Mouse (Mus musculus) gastrocnemius, adult 18-20 months (tissue): Measurements from ENCODE around the gene Lgr4. TPM values are rescaled to one million over a fixed set of nuclear protein-coding genes. Genes with fewer than 3 reads are reported as not detected.

Experiments used
- DNase-seq: peaks from one replicate; pipeline ENCODE4 v3.0.0; 2021; ENCODE audit warnings: low spot score
- total RNA-seq, 2 experiments: library from RNA; stranded (reverse); gene quantifications; 2 replicates each; pipeline ENCODE4 v1.2.3; 2021

The Lgr4 gene
- total RNA-seq, 2 experiments from 2014 or later = 24.5 to 28.7 TPM

DNA sequence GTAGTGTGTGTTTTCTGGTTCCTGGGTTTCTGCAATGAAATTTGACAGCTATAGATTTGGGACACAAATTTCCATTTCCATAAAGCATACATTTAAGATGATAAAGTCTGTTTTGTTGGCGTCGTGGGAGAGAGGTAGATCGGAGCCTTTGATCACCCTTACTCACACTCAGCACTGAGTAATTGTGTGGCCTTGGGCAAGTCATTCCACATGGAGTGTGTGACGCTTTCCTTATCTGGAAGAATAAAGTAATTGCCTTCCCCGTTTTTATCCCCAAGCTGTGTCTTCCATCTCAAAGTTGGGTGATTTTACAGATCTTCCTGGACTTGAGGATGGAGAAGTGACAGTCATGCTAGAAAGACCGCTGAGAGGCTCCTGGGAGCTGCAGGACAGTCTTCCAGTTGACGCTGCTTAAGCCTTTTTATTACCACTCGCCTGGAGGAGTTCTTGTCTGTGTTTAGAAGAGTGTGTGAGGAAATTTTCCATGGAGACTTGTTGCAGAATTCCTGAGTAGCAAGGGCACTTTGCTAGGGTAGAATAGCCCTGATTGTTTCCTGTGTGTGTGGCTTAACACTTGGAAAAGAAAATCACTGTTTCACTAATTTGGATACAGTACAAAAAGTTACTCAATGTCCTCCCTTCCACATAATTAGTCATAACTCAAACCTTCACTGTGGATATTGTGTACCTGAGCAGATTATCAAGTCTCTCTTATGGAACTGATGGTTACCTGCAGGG lies 4.0 kb downstream of the Lgr4 start:
- no peak for DNase-seq

GRCm38 (mm10) chr2:109922306-109922705 lies 4.9 kb downstream of the Lgr4 start:
- DNase-seq = no peak

GRCm38 (mm10) chr2:109923031-109923430 lies 5.6 kb downstream of the Lgr4 start:
- DNase-seq = no peak

DNA sequence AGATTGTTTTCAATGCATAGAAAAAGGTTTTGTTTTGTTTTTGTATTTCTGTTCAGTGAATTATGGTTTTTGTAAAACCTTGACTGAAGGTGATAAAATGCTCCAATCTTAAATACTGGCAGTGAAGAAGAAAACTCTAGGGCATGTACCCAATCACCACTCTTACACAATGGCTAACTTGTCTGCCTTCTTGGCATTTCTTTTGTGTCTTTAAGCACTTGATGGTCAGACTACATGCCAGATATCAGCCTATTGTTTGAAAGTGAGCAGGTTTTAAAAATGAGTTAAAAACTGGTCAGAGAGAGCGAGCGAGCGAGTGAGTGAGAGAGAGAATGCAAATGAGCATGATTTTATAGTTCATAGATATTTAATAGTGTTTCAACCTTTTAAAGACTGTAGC lies 6.5 kb downstream of the Lgr4 start:
- DNase-seq = no peak

DNA sequence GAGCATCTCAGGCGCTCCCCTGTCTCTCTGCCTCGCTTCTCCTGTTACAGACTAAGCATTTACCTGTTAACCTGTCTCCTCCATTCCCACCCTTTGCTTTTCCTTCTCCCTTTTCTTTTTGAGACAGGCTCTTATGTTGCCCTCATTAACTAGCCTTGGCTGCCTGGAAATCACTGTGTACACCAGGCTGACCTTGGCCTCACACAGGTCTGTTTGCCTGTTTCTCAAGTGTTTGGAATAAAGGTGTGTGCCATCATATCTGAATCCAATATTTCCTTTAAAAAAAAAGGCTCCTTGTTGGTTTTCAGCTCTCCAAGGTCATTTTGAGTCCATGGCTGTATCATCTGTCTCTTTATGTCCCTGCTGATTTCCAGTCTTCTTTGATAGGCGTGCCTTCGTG lies 9.5 kb downstream of the Lgr4 start:
- DNase-seq = no peak

DNA sequence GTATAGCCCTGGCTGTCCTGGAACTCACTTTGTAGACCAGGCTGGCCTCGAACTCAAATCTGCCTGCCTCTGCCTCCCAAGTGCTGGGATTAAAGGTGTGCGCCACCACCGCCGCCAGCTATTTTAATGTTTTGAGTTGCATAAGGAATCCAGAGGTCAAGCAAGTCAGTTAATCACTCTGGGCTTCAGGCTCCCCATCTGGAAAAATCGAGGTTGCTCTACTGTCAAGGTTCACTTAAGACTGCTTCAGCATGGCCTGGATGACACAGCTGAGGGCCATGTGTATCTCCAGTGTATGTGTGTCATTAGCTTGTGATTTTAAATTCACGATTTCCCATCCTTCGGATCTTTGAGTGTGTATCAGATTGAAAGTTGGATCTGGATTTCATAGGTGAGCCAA lies 10.0 kb downstream of the Lgr4 start:
- no peak for DNase-seq

DNA sequence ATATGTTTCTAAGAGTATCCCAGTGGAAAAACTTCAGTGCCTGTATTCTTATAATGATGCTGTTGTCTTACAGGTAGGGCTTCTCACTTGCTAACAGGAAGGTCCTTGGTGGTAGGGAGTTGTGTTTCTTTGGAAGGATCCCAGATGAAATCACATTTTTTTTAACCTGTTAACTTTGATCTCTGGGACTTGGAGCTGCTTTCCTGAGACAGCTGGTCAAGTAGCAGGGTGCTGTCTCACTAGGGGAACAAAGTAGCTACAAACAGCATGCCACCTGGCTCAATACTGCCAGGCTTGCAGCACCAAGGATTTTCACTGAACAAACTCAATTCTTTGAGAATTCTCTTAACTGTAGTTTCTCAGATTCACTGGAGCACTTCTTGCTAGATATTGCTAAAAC lies 10.4 kb downstream of the Lgr4 start:
- DNase-seq = no peak

- no peak for DNase-seq
Observed at GRCm38 (mm10) chr2:109928791-109929190, 11.3 kb downstream of the Lgr4 start.

DNA sequence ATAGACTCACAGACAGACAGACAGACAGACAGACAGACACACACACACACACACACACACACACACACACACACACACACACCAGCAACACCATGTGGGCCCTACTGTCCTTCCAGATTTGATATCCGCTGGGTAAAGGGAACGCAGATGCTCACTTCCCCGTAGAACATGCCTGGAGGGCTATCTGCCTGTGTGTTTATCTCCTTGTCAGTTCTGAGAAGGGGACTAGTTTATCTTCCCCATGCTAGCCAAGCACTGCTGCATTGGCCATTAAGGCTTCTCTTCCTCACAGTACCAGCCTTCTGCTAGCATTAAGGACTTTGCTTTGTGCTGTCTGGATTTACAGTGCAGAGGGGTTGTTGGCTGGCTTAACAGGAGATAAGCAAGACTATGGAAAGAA lies 11.8 kb downstream of the Lgr4 start:
- DNase-seq = no peak

GRCm38 (mm10) chr2:109930366-109930765 lies 12.9 kb downstream of the Lgr4 start:
- no peak for DNase-seq

DNA sequence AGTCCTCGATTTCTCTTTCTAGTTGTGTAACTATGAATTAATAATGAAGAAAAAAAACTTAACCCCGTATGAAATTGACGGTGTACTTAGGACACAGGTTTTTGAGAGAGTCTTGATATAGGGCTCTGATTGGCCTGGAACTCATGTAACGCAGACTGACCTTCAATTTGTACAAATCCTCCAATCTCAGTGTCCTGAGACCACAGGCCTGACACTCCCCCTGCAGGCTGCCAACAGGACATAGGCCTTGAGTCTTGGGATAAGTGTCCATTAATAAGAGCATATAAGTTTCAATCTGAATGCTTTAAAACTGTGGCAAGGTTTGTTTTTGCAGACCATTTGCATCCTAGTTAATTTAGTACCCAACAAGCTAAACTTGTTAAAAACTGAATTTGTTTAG lies 13.3 kb downstream of the Lgr4 start:
- DNase-seq = no peak

GRCm38 (mm10) chr2:109931978-109932780 lies 14.7 kb downstream of the Lgr4 start:
- no peak for DNase-seq

GRCm38 (mm10) chr2:109933151-109933550 lies 15.7 kb downstream of the Lgr4 start:
- DNase-seq = no peak

- no peak for DNase-seq
Observed at GRCm38 (mm10) chr2:109934086-109934485, 16.6 kb downstream of the Lgr4 start.

DNA sequence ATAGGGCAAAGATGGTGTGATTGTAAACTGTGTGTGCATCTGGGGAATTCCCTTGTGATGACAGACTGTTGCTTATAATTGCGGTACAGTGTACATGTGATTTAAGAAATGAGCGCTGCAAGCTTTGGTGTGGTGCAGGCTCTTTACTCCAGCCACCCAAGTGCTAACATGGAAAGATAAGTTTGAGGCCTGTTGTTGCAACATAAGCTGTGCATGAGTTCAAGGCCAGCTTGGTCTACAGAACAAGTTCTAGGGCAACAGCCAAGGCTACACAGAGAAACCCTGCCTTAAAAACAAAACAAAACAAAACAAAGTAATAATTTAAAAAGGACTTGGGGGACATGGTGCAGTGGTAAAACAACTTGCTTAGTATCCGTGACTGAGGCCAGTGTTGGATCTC lies 17.7 kb downstream of the Lgr4 start:
- DNase-seq = no peak

- DNase-seq = no peak
Observed at GRCm38 (mm10) chr2:109935754-109936409, 18.4 kb downstream of the Lgr4 start.

- DNase-seq = no peak
Observed at GRCm38 (mm10) chr2:109936410-109936755, 18.9 kb downstream of the Lgr4 start.

- DNase-seq = peak; percentile 71
Observed at GRCm38 (mm10) chr2:109941973-109942444, 24.6 kb downstream of the Lgr4 start.

- no peak for DNase-seq
Observed at GRCm38 (mm10) chr2:109942810-109943570, 25.5 kb downstream of the Lgr4 start.

- DNase-seq = no peak
Observed at GRCm38 (mm10) chr2:109944995-109945394, 27.5 kb downstream of the Lgr4 start.

- no peak for DNase-seq
Observed at GRCm38 (mm10) chr2:109945532-109945931, 28.1 kb downstream of the Lgr4 start.

- no peak for DNase-seq
Observed at GRCm38 (mm10) chr2:109946426-109946825, 29.0 kb downstream of the Lgr4 start.
